Mouse (Mus musculus): Measurements from ENCODE around the gene Ccdc88c.

- TF ChIP-seq POLR2A (IDR thresholded peaks at IDR 0.05; ENCODE audit: control insufficient read depth, low read depth, low read length) (no peak), CTCF (IDR thresholded peaks at IDR 0.05; ENCODE audit: control insufficient read depth, insufficient read depth, insufficient replicate concordance, low read depth, low read length) (no peak)
Measured at GRCm38 (mm10) chr12:101066329-101066728, 37.5 kb upstream of the Ccdc88c start.

Measured in testis, adult 2 months (tissue).